Mouse (Mus musculus) CD4-positive helper T cell, adult 2 months (primary cell): Measurements from ENCODE around the gene Ern1.
A peak's percentile ranks its signal among the peaks of the same experiment; 100 is the strongest.
"Not testable (repeated sequence)": the region's sequence is repeated elsewhere in the genome, so short reads cannot be mapped to it uniquely, and the experiment has no call there.

ENCODE experiments used
- DNase-seq: peaks from one replicate; pipeline ENCODE4 v3.0.0-alpha.2; 2012; ENCODE audit warnings: low read depth, missing footprints, low spot score

The Ern1 gene

DNA sequence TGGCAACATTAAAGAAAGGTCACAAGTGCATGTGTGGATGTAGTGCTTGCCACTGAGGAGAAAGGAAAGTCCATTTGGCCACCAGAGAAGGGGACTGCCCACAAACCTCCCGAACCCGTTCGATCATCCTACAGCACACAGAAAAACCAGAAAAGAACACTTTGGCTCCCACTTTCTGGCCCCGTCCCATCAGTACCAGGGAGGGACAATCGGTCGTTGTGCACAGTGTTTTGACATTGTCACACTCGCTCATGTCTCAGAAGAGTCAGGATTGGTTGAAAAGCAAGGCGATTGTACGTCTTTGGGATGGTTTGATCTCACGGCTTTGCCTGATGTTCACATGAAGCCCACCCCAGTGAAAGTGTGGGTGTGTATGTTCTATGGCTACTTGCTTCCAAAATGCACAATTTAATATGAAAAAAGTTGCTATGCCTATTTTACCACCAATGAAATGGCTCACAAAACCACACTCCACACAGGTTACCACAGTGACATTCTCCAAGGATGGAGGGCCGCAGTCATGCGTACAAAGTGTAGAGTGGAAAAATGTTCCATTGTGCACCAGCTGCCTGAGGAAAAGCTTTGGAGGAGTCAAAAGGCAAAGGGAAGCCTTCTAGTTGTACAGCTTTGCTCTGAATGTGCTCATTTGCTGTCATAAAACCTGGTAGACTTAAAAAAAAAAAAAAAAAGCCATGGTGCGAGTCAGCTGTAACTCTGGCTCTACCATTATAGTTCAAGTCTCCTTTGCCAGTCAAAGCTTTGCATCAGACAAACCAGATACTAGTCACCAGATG, 15.2 kb upstream of the Ern1 start:
- no peak for DNase-seq

DNA sequence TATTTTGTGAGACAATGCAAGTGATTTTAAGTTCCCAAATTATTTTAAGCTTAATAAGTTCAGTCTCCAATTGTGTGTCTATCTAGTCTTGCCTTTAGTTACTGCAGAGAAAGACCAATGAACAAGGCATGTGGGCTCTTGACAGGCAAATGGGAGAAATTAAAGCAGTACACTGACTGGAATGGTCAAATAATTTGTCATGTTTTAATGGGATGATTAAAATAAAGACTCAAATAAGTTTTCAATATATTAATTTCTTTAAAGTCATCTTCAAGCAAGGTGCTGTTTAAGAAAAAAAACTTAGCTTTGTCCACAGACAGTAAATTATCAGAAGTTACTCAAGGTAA, 14.5 kb upstream of the Ern1 start:
- no peak for DNase-seq

DNA sequence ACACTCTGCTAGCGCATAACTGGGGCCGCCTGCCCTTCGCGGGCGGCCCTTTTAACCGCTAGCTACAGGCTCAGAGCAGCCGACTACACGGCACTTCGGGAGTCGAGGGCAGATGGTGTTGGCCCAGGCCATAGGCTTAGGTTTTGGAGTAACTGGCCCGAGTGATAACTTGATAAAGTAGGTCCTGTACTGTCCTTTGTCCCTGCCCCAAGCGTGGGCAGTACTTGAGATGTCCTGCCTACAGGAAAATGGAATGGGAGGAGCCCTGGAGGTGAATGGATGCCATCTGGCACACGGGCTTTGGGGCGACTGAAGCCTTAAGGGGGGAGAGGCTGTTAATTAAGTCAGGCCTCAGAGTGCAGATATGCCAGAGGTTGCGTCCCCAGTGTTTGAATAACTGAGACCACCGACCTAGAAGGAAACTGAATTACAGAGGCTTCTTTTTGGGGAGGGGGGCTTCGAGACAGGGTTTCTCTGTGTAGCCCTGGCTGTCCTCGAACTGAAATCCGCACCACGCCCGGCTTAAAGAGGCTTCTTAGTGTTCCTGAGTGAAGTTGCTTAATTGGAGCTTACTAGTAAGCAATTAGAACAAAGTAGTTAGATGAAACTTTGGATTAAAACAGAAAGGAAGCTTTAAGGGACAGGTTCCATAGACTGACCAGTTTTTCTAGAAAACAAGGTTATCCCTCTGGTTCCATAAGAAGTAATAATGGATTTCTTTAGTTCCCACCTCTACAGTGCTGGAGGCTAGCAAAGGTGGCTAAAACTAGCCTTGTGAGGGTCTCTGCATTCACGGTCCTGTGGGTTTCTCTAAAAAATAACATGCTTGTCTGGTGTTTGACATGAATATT, 13.9 kb upstream of the Ern1 start:
- no peak for DNase-seq

DNA sequence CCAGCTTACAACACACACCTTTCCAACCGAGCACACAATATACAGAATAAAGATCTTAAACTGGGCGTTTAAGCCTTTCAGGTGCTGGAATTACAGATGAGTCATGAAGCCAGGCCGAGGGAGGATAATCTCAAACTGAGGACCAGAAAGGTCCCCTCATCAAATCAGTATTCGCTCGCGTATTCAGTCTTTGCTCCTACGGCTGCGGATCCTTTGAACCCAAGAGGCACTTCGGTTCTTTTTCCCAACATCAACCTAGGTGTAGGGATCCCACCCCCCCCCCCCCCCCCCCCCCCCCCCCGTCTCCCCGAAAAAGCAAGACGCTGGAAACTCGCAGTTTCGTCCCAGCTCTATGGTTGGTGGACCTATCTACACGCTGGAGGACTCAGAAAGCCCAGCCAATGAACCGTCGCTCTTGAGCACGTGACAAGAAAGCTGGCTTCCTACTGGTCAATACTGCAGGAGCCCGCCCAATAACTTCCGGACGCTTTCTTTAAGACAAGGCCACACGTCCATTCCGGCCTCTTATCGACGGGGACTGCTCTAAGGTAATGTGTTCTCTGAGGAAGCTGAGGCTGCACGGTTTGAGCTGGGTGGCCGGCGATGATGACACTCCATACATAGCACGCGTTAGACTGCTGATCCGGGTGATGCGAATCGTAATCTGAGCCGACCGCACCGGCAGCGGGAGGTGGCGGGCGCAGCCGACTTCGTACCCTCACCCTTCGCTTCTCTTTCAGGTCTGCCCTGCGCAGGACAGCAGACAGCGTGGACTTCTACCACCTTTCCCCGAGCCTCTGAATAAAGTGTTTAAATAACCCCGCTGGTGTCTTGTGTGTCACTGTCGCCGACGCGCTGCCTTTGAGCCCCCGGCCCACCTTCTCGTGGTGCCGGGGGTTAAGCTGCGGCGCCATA, 13.0 kb upstream of the Ern1 start:
- DNase-seq: peak; percentile 97

DNA sequence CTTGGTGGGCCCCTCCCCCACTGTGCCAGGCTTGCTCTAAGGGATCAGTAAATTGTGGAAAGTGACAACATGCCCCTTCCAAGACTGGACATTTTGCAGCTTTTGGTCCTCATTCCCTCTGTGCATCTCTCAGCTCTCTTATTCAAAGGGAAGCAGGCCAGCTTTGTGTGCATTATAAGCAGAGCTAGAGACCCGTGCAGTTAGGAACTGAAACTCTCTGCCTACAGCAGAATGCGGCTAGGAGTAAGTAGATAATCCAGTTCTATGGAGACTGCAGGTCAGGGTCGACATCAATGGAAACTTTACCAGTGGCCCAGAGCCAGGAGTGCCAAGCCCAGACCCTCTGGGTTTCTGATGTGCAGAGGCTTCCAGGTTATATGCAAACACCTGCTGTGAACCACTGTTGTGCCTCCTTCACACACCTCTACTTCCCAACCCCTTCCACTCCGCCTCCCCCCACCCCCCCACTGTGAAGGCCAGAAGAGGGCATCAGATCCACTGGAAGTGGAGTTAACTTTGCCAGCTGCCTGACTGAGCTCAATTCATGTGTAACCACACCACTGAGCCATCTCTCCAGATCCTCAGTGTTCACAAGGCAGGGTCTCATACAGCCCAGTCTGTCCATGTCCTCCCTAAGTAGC, 11.2 kb upstream of the Ern1 start:
- DNase-seq: no peak

DNA sequence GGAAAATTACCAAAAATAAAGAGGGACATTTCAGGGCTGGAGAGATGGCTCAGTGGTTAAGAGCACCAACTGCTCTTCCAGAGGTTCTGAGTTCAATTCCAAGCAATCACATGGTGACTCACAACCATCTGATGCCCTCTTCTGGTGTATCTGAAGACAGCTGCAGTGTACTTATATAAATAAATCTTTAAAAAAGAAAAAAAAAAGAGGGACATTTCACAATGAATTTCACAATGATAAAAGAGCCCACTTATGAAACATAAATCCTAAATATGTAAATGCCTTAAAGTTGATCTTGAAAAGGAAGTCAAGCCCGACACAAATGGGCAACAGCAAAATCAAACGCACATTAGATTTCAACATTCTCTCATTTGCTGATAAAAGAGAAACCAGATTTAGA, 10.3 kb upstream of the Ern1 start:
- DNase-seq: no peak

DNA sequence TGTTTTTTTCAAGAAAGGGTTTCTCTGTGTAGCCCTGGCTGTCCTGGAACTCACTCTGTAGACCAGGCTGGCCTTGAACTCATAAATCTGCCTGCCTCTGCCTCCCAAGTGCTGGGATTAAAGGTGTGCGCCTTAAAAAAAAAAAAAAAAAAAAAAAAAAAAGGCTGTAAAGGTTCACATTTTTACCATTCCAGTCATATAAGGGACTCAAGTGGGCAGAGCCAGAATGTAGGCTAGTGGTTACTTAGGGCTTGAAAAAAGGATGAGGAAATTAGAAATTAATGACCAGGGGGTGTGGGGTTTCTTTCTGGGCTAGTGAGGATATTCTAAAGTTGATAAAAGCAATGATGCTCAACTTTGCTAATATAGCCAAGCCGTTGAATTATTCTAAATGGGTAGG, 9.4 kb upstream of the Ern1 start:
- DNase-seq: not testable (repeated sequence)

DNA sequence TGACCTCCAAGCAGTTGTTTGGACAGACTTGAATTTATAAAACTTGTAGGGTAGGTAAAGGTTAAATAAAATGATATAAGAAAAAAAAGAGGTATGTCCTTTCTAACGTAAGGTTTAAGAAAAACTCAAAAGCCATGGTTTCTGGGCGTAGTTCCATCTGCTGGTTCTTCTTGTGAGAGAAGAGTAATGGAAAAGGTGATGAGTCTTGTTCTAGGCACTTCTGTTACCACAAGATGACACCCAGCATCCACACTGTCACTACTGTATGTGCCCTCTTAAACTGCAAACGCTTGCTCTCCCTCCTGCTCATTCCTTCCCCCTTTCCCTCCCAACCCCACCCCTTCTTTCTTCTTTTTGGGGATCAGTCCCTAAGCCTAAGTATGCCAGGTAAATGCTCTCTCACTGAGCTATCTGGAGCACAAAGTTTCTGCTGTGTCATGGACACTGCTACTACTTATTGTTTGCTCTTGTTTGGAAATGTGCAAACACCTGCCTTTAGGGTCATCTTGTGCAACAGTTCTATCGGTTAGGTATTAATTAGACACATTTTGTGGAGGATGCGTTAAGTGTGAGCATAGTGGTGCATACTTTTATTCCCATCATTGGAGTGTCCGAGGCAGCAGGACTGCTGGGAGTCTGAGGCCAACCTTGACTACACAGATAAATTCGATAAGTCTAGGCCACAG, 5.5 kb upstream of the Ern1 start:
- no peak for DNase-seq

DNA sequence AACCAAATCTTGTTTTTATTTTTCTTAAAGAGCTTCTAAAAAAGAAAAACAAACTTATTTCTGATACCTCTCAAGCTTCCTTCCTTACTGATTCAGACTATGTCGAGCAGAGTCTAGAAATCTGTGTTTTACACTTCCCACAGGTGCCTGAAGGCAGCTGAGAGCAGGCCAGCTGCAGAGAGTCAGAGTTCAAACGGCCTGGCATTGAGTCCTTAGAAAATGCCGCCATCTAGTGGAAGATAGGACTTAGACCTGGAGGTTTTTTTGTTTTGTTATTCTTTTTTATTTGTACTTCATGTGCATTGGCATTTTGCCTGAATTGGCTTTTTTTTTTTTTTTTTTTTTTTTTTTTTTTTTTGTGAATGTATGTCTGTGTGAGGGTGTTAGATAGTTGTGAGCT, 3.7 kb upstream of the Ern1 start:
- peak; percentile 88 for DNase-seq

DNA sequence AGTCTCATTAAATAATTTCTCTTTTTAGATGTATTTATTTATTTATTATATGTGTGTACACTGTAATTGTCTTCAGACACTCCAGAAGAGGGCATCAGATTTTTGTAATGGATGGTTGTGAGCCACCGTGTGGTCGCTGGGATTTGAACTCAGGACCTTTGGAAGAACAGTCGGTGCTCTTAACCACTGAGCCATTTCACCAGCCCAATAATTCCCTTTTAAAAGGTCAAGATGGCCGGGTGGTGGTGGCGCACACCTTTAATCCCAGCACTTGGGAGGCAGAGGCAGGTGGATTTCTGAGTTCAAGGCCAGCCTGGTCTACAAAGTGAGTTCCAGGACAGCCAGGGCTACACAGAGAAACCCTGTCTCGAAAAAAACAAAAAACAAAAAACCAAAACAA, 2.9 kb upstream of the Ern1 start:
- DNase-seq: not testable (repeated sequence)

DNA sequence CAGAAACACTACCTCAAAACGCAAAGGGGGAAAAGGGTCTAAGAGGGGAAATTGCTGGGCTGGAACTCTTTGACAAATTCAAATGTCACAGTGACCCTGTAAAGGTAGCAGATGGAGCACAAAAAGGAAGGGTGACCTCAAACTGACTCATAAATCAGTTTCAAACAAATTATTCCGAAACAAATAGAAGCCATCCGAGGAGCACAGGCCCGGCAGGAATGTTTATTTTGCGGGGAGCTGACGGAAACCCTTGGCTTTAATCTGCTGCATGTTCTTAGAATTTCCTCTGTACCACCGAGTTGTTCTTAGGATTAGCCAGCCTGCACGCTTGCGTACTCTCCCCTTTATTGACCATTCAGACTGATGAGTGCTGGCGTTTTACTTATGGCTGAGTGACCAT, 2.4 kb upstream of the Ern1 start:
- no peak for DNase-seq

DNA sequence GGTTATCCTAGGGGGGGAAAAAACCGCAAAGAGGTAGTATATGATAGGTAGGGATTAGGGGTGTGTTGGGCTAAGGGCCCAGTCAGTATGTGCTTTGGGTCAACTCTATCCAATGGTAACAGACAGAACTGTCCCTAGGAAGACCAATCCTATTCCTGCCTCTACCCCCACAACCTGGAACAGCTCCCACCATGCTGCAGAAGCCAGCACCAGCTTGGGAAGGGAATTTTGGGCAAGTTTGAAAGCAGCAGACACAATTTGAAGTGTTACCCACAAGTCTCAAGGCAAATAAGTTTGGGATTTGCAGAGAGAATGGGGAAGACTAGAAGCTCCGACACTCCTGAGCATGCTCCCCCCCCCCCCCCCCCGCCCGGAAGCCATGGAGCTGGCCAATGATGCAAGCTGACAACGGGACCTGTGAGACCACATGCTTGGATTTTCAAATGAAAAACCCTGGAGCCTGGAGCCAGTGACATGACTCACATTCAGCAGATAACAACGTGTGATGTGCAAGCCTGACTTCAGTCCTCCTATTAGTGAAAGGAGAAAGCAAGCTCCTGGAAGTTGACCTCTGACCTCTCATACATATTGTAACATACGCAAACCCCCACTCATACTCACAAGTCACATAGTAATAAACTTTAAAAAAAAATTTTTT, 1.5 kb upstream of the Ern1 start:
- no peak for DNase-seq

DNA sequence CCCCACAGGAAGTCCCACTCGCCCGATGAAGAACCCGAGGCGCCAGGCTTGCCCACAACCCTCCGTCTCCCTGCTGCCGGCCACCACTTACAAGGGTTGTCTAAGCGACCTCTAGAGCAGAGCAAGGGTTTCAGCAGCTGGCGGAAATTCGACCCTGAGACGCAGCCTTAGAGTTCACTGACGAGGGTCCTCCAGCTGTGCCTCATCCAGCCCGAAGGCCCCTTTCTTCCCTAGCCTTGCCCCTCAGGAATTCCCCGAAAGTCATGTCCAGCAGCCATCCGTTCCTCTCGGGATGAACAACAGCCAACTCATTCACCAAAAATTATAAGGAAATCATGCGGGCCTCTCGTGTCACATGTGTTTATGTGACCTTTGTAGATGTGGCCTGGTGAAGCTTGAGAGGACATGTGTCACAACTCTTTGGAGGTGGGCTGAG, 492 bp upstream of the Ern1 start:
- DNase-seq: no peak

DNA sequence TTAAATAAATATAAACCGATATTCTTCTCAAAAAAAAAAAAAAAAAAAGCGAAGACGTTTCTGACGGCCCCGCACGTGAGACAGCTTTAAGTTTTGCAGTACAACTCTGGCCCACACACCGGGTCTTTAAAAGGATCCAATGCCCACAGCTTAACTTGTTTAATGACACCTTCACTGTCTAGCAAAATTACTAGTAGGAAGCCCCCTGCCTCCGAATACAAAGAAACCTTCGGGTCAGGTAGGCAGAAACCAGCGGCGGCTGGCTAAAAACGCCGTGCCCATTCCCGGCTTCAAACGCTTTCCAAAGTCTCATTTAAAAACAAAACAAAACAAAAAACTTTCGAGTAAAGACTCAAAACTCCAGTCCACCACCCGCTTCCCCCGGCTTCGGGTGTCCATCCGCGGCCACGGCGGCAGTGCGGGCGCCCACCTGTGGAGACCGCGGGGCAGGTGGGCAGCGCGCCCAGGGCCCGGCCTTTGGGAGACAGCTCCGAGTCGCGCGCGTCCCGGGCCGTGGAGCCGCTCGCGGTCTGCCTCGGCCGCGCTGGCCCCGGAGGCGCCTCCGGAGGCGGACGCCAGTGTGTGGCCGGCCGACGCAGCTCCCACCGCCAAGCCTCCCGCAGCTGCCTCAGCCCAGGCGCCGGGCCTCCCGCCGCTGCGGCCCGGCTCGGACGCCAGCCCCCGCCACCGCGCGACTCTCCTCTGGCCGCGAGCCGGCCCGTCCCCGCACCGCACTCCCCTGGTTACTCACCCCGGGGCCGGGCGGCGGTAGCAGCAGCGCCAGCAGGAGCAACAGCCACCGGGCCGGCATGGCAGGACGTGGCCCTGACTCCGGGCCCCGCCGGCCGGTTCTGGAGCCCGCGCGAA, 553 bp downstream of the Ern1 start:
- DNase-seq: peak; percentile 41

DNA sequence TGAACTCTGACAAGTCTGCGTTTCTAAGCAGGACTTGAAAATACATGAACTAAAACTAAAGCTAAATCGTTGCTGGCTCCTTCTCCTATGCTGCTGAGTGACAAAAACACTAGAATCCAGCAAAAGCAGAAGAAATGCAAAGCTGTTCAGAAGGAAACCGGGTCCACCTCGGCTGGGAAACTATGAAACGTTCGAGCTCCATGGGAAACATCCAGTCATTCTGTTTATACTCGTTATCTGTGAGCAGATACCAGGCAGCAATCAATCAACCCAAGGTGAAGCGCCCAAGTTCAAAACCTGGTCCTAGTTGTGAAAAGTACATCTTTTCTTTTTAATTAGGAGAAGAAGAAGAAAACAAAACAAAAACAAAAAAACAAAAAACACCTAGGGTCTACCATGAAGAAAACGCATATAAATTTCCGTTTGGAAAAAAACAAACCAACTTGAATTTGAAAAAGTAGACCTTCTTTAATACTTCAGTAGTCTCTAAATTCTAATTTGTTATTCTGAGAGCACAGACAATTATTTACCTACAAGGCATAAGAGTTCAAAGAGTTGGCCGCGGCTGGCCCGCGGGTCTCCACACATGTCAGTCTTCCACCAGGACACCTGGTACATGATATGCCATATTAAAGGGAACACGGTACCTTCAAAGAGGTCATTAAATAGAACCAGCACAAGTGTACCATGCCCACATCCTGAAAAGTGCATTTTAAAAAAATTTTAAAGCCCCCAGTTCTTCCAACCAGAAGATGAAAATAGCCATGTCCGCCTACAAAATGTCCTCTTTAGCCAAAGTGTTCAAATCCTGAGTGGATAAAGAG, 1.4 kb downstream of the Ern1 start:
- DNase-seq: no peak

DNA sequence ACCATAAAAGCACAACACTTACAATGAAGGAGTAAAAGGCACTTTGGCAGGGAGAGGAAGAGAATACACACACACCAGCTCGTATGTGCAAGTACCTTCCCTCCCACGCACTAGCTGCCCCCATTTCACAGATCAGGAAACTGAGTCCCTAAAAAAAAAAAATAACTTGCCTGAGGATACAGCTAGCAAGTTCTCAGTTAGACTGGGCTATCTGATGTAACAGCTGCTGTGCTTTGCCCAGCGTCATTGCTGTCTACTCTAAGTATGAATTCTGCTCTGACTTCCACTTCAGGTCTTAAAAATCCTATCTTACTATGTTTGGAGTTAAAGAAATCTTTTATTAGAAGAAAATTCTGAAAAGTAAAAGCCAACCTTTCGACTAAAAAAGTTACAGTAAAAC, 2.0 kb downstream of the Ern1 start:
- DNase-seq: no peak

DNA sequence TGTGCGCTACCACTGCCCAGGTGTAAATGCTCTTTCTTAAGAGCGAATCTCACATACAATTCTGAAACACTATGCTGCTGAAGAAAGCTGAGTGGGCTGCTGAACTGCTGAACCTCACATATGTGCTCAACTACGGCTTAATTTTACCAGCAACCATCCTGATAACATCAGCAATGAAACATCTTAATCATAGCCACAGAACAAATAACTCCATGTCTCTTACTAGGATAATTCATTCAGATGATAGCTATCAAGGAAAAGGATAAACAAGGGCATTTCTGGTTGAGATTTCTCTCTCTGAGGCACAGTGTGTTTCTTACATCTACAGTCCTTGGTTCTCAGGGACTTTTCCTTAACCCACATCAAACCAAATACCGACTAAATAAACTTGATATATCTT, 2.8 kb downstream of the Ern1 start:
- no peak for DNase-seq

DNA sequence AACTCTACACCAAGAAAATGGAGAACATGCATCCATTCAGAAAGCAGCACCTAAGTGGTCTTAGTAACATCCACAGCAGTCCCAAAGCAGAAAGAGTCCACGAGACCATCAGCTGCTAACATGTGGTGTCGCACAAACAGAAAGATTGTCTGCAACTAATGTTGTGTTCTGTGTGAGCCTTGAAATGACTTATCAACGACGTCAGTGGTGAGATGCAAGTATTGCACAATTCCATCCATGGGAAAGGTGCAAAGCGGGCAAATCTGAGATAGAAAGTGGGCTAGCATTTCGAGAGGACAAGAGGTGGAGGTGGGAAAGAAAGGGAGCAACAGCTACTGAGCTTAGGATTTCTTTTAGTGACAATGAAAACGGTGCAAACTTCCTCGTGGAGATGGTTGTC, 4.8 kb downstream of the Ern1 start:
- no peak for DNase-seq

DNA sequence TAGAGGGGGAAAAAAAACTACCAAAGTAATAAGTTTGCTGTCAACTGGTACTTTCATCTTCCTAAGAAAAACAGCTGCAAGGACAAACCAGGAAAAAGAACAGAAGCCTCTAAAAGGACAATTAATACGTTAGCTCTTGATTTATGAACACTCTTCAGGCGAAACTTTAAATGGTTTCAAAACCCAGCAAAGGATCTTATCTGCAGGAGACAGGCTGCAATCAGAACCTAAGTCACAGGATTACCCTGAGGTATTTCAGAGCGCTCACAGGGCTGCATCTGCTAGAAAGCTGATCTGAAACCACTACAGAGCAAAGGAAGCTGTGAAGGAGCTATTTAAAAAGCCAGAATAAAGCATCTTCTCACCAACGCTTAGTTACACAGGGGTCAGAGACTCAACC, 6.0 kb downstream of the Ern1 start:
- peak; percentile 39 for DNase-seq
